Mouse (Mus musculus): ENCODE measurements at regions not wholly inside any gene's neighbourhood (a gene's known extent, or its start where the extent isn't known, plus 50 kb on each side); places are given as distances from the start of the nearest gene placed in this dataset.

- TF ChIP-seq CTCF (IDR thresholded peaks at IDR 0.05; ENCODE audit: low read depth) (no peak), EP300 (optimal IDR thresholded peaks at IDR 0.05) (no peak)
These were observed 70.1 kb downstream of the Dact2 start for GRCm38 (mm10) chr17:14133986-14134385.

Data from stomach, postnatal 0 days (tissue).